Mouse (Mus musculus) cortical plate, adult 2 months (tissue): ENCODE measurements around the gene Slc35a2. TPM values are rescaled to one million over a fixed set of nuclear protein-coding genes. Genes with fewer than 3 reads are reported as not detected.
"Not testable (repeated sequence)": the region's sequence is repeated elsewhere in the genome, so short reads cannot be mapped to it uniquely, and the experiment has no call there.

Source experiments
- H3K27ac ChIP-seq: fragments of 200-500 bp; 2 replicates; pipeline ENCODE4 v1.5.1; 2012; ENCODE audit warnings: low read length, control low read depth, inconsistent platforms; ENCODE audit not compliant: insufficient read depth
- H3K4me1 ChIP-seq: fragments of 200-500 bp; 2 replicates; pipeline ENCODE4 v1.6.1; 2011; ENCODE audit warnings: low read length; ENCODE audit not compliant: control insufficient read depth, insufficient read depth
- H3K4me3 ChIP-seq: fragments of 200-500 bp; 2 replicates; pipeline ENCODE4 v1.5.1; 2011; ENCODE audit warnings: mild to moderate bottlenecking, low read length, control low read depth; ENCODE audit not compliant: insufficient read depth
- CTCF ChIP-seq: fragments of 200-500 bp; IDR thresholded peaks from 2 replicates; pipeline ENCODE4 v1.5.1; 2011; ENCODE audit warnings: mild to moderate bottlenecking, control low read depth, low read length; ENCODE audit not compliant: insufficient read depth; ENCODE audit errors: extremely low read depth
- POLR2A ChIP-seq: fragments of 200-500 bp; IDR thresholded peaks from 2 replicates; pipeline ENCODE4 v1.6.1; 2011; ENCODE audit warnings: mild to moderate bottlenecking, low read length, control low read depth; ENCODE audit not compliant: insufficient read depth; ENCODE audit errors: extremely low read depth
- polyA plus RNA-seq: library from polyadenylated mRNA; depleted of rRNA; stranded (reverse); fragments of >200 nt; gene quantifications from 2 replicates; pipeline ENCODE4 v1.2.3, GENCODE M21; 2012

The Slc35a2 gene
- polyA plus RNA-seq, 1 experiment = 52.7 TPM

GRCm38 (mm10) chrX:7898880-7899874, 15.3 kb downstream of the Slc35a2 start, which contains the start of the genes Pqbp1 and Timm17b:
Pqbp1 (minus strand) TSS chrX:7899269.
Timm17b (plus strand) TSS chrX:7899357.
- no peaks in the 10 kb centered on the region; the same call in 1 of the 2 replicates for H3K4me1 ChIP-seq

GRCm38 (mm10) chrX:7904441-7904840, 20.6 kb downstream of the Slc35a2 start:
- TF ChIP-seq CTCF = no peak
- H3K4me3 ChIP-seq = no peak overlapping the region
- no peak overlapping the region for H3K27ac ChIP-seq
- H3K4me1 ChIP-seq = no peaks in the 10 kb centered on the region

More at GRCm38 (mm10) chrX:7898880-7899874, 15.3 kb downstream of the Slc35a2 start, which contains the start of the genes Pqbp1 and Timm17b:
- TF ChIP-seq CTCF (no peak), POLR2A (peak; percentile 60)
- peak within 1 kb of the TSS; percentile 66 for H3K27ac ChIP-seq
- H3K4me3 ChIP-seq = peak within 1 kb of the TSS; percentile 56

- TF ChIP-seq POLR2A = no peak
- no peak for TF ChIP-seq CTCF
- Histone ChIP-seq H3K4me3 (no peak within 1 kb of the TSS), H3K4me1 (no peaks in the 10 kb centered on the region)
Measured at GRCm38 (mm10) chrX:7907735-7908134, 23.9 kb downstream of the Slc35a2 start, which contains the start of gene Gm10491. Gm10491 (minus strand) TSS chrX:7907835.

GRCm38 (mm10) chrX:7909242-7909641, 25.4 kb downstream of the Slc35a2 start, which contains the start of gene Gm10490:
Gm10490 (plus strand) TSS chrX:7909542.
- not testable (repeated sequence) for H3K4me3 ChIP-seq, H3K27ac ChIP-seq, H3K4me1 ChIP-seq

More at GRCm38 (mm10) chrX:7907735-7908134, 23.9 kb downstream of the Slc35a2 start, which contains the start of gene Gm10491:
- H3K27ac ChIP-seq = no peak within 1 kb of the TSS

GRCm38 (mm10) chrX:7910473-7910872, 26.6 kb downstream of the Slc35a2 start:
- Histone ChIP-seq H3K4me3 (no peak overlapping the region), H3K27ac (no peak overlapping the region), H3K4me1 (no peaks in the 10 kb centered on the region)
- TF ChIP-seq CTCF (no peak), POLR2A (no peak)

- H3K4me1 ChIP-seq, H3K27ac ChIP-seq: not testable (repeated sequence)
Measured at GRCm38 (mm10) chrX:7915669-7916068, 31.8 kb downstream of the Slc35a2 start.

GRCm38 (mm10) chrX:7917960-7918359, 34.1 kb downstream of the Slc35a2 start:
- H3K4me1 ChIP-seq, H3K4me3 ChIP-seq, H3K27ac ChIP-seq: not testable (repeated sequence)

More at GRCm38 (mm10) chrX:7915669-7916068, 31.8 kb downstream of the Slc35a2 start:
- H3K4me3 ChIP-seq = not testable (repeated sequence)

- TF ChIP-seq POLR2A (peak; percentile 53; the same call in 1 of the 2 replicates), CTCF (no peak)
Measured at GRCm38 (mm10) chrX:7919601-7920383, 36.0 kb downstream of the Slc35a2 start, which contains the start of gene Pcsk1n. Pcsk1n (plus strand) TSS chrX:7919822.

GRCm38 (mm10) chrX:7922032-7922431, 38.2 kb downstream of the Slc35a2 start:
- Histone ChIP-seq H3K27ac (no peak overlapping the region), H3K4me1 (no peaks in the 10 kb centered on the region), H3K4me3 (peak overlapping the region; percentile 92)
- no peak for TF ChIP-seq CTCF
- TF ChIP-seq POLR2A = no peak

More at GRCm38 (mm10) chrX:7919601-7920383, 36.0 kb downstream of the Slc35a2 start, which contains the start of gene Pcsk1n:
- Histone ChIP-seq H3K4me3 (peak within 1 kb of the TSS; percentile 92), H3K4me1 (no peaks in the 10 kb centered on the region), H3K27ac (peak within 1 kb of the TSS; percentile 64)
